Mouse (Mus musculus) gastrocnemius, adult 2 months (tissue): ENCODE results near the gene Adam8. TPM values are rescaled to one million over a fixed set of nuclear protein-coding genes. Genes with fewer than 3 reads are reported as not detected.

Experiments
- DNase-seq: peaks from one replicate; pipeline ENCODE4 v3.0.0; 2022
- H3K27ac ChIP-seq: fragments of 200-600 bp; 2 replicates; pipeline ENCODE4 v1.8.1; 2022; ENCODE audit warnings: mild to moderate bottlenecking
- H3K4me3 ChIP-seq: fragments of 200-600 bp; 2 replicates; pipeline ENCODE4 v1.8.1; 2022; ENCODE audit warnings: mild to moderate bottlenecking, moderate library complexity
- CTCF ChIP-seq: fragments of 200-600 bp; IDR thresholded peaks from 2 replicates; pipeline ENCODE4 v1.8.1; 2022; ENCODE audit warnings: antibody characterized with exemption, mild to moderate bottlenecking, moderate library complexity
- intact Hi-C: fragments of 180-260 bp; cut with DNase I; formaldehyde crosslinking; loops from one replicate; pipeline ENCODE4 v1.15.1; 2025
- long read RNA-seq, 2 experiments: library from polyadenylated mRNA; stranded (forward); transcript quantifications; one replicate each; pipeline ENCODE4 v2.0.0; 2021
- total RNA-seq, 2 experiments: library from RNA; stranded (reverse); gene quantifications; 2 replicates each; pipeline ENCODE4 v1.2.3; 2021

Adam8 gene
- under 1 TPM; 0.39 to 0.43 TPM for total RNA-seq
- long read RNA-seq, experiment 1, partial matches to known transcripts: 1 of 1 reads
- long read RNA-seq, experiment 1, other reads (novel, unspliced or antisense): 0 of 1 reads
- long read RNA-seq, experiment 2: 0 reads

DNA sequence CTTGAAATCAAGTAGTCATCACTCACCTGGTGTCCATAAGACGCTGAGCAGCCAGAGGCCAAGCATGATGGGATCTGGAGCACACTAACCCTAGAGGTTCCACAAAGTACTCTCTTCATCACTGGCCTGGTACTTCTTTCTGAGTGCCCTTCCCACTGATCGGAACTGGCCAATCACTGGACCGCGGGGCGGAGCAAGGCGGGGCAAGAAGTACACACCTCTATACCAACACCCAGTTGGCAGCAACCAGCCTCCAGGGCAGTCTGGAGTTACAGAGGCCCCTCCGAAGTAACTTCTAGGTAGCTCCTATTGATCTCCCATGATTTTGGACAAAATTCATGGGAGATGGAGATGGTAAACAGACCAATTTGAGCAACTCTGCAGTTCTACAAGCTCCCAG lies at the start of gene Adam8:
Adam8 (minus strand) TSS at position 157 of the 400 bp plus-strand sequence.
- peak; percentile 47 for DNase-seq
- Histone ChIP-seq H3K27ac (no peak within 1 kb of the TSS), H3K4me3 (no peak within 1 kb of the TSS)
- intact Hi-C loops: no loop called here
- no peak for TF ChIP-seq CTCF

DNA sequence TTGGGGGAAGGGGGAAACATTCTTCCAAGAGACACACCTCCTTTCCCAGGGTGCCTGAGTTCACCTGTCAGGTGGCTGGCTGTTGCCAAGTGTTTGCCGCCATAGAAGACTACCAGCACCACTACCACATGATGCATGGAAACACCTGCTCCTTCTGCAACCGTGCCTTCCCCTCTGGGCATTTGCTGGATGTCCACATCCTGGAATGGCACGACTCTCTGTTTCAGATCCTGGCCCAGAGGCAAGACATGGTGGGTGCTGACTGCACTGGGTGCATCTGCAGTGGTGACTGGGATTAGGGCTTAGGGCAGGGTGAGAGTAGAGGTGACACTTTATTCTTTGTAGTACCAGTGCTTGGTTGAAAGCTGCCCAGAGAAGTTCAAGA lies 44.8 kb upstream of the Adam8 start:
- Histone ChIP-seq H3K4me3 (peak overlapping the region; percentile 84), H3K27ac (no peak overlapping the region)
- intact Hi-C loops: loop anchor here (5.0 kb wide), 1 partner anchor 80 kb away; the partner anchor contains the start of genes Echs1 and Paox
- TF ChIP-seq CTCF: no peak
- DNase-seq: no peak

DNA sequence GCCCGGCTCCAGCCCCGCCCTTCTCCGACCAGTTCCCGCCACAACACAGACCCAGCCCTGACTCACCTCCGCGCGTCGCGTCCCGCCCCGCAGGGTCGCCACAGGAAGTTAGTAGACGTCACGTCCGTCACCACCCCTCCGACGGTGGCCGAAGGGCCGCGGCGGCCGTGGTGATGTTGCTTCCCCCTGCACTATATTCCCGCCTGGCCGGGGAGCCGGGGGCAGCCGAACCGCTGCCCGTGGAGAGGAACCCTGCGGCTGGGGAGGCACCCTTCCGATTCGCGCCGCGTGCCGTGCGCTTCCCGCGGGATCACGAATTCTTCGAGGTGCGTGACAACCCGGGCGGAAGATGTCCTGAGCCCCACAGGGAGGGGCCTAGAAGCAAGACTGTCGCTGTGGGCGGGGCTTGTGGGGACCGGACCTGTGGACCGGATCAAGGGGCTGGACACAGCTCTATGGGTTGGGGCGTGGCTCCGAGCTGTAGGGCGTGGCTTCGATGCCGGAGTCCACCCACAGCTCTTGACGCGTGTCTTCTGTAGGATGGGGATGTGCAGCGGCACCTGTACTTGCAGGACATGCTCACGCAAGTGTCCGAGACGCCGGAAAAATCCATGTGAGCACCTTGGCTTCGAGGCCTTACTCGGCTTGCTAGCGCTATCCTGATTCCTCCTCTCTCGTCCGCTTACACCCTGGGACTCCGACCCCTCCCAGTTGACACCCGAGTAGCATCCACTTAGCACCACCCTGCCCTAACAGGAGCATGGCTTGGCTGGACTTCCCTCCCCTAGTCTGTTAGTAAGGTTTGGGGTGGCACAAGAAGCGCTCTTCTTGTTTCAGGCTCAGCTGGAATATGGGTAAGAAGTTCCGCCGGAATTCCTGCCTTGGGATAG lies 44.2 kb upstream of the Adam8 start, which contains the start of the genes Zfp511 and Tubgcp2:
Zfp511 (plus strand) TSS at position 111 of the 890 bp plus-strand sequence.
Tubgcp2 (minus strand) TSS at position 389 of the 890 bp plus-strand sequence.
- TF ChIP-seq CTCF: no peak
- peak; percentile 98 for DNase-seq
- H3K27ac ChIP-seq: peak within 1 kb of the TSS; percentile 97
- intact Hi-C loops: loop anchor here (5.0 kb wide), 1 partner anchor 81 kb away; the partner anchor contains the start of genes Echs1 and Paox
- H3K4me3 ChIP-seq: peak within 1 kb of the TSS; percentile 84

DNA sequence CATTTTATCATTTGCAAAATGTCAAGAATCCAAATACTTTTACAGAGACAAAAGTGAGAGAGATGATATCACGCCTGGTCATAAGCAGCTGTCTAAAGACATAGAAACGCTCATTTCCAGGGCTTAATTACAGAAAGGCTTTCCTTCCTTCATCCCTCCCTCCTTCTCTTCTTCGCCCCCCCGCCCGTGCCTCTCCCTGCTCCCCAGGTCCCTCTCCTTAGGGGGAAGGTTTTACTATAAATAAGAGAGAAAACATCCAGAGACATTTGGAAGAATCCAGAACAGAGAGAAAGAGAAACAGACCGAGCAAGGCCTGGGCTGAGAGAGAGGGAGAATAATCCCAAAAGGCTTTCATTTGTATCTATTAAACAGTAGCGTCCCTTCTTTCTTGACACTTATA lies 43.1 kb upstream of the Adam8 start:
- intact Hi-C loops: loop anchor here (5.0 kb wide), 1 partner anchor 82 kb away; the partner anchor contains the start of genes Echs1 and Paox
- TF ChIP-seq CTCF: no peak
- DNase-seq: no peak
- H3K27ac ChIP-seq: peak overlapping the region; percentile 97
- peak overlapping the region; percentile 84 for H3K4me3 ChIP-seq

DNA sequence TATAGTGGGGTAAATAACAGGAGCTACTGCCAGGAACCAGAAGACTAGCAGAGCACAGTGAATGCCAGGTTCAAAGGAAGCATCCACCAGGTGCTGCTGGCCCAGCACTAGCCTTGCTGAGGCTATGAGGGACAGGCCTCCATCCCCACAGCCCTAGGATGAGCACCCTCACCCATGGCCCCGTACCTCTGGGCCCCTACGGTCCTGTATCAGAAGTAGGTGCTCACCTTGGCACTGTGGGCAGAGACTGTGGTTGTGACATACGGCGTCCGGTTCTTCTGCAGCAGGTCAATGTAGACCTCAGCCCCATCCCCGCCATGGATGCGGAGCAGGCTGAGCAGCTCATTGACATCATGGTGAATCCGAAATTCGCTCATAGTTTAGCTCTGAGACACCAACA lies 41.0 kb upstream of the Adam8 start:
- DNase-seq: no peak
- no peak for TF ChIP-seq CTCF
- intact Hi-C loops: no loop called here
- H3K4me3 ChIP-seq: no peak overlapping the region
- no peak overlapping the region for H3K27ac ChIP-seq

DNA sequence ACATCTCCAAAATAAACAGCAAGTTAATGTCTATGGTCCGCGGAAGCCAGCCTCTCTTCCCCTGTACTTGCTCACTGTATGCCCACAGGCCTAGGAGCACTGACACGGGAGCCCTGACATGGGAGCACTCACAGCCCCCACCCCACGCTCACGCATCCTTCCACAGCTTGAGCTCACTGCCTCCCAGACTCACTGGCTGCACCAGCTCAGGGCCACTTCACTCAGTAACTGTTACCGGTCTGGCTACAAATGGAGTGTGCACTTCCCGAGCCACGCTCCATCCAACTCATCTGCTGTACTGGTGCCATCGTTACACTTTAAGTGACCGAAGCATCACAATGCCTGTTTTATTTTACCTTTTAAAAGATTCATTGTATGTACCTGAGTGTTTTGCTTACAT lies 40.0 kb upstream of the Adam8 start:
- no peak for TF ChIP-seq CTCF
- no peak for DNase-seq
- no peak overlapping the region for H3K4me3 ChIP-seq
- H3K27ac ChIP-seq: no peak overlapping the region
- intact Hi-C loops: no loop called here

DNA sequence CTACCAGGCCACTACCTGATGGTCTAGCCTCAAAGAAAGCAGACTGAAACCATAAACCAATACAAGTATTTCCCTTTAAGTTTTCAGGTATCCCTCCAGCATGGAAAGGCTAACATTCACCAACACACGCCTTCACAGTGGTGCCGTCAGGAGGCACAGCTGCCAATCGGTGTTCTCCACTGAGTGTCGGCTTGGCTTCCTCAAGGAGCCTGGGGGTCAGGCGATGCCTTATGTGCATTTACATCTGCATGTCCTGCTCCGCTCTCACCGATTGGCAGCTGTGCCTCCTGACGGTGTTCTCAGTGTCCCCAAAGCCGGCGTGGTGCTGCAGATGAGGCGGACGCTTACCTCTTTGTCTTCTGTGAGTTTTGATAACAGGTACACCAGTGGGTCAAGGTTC lies 39.4 kb upstream of the Adam8 start:
- H3K27ac ChIP-seq: no peak overlapping the region
- H3K4me3 ChIP-seq: no peak overlapping the region
- intact Hi-C loops: no loop called here
- TF ChIP-seq CTCF: no peak
- no peak for DNase-seq

DNA sequence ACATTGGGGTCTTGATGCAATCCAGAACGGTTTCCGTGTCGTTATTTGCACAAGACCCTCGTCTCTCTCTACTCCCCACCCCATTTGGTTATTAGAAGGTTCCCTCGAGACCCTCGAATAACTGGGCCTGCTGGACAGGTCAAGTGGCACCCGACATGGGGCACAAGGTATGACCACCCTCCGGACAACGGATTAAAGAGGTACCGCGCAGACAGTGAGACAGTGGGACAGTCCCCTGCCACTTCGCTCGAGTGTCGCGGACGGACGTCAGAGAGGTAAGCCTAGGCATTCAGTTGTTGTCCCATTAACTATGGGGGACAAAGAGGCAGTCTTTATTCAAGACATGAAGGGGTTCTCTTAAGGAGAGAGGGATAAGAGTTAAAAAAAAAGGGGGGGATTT lies 19.0 kb upstream of the Adam8 start:
- DNase-seq: no peak
- intact Hi-C loops: no loop called here
- Histone ChIP-seq H3K4me3 (no peak overlapping the region), H3K27ac (no peak overlapping the region)
- no peak for TF ChIP-seq CTCF

DNA sequence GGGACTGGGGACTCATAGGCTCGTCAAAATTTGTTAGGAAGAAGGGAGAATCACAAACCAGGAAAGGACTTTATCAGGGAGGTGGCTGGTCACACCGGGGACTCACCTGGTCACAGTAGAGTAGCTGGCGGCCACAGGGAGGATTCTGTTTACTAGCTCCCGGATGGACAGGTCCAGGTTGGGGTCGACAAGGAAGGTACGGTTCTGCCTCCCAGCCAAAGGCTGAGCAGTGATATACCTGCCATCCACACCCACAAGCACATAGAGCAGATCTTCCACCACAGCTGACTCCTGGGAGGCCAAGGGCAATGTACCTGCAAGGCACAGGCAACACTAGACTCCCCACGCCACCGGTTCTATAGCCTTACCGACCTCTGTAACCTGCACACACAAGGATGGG lies 15.4 kb upstream of the Adam8 start:
- Histone ChIP-seq H3K4me3 (no peak overlapping the region), H3K27ac (no peak overlapping the region)
- no peak for TF ChIP-seq CTCF
- DNase-seq: no peak
- intact Hi-C loops: no loop called here

DNA sequence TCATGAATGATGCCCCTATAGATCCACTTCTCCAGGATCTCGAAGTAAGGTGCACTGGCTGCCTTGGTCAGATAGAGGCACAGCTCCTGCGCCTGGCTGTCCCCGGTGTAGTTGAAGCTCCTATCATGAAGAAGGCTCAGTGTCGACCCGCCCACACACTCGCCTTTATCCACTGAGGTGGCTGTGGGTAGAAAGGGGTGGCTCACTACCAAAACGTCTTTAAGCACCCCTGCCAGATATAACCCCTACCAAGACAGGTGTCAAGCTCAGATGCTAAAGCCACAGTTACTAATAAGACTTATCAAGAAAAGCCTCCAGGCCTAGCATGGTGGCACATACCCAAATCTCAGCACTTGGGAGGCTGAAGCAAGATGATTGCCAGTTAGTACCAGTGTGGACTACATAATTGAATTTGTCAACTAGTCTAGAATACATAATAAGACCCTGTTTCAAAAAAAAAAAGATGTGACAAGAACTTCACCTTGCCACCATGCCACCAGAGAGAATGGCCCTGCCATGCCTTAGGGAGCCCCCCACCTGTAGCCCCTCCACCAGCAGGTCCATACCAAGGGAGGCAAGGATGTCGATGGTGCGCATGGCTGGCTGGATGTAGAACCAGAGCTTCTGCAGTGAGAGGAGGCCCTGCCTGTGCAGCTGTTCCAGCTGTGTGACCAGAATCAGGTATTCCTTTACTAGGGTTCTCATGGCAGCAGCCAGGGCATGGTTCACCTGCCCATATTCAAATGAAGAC lies 14.7 kb upstream of the Adam8 start:
- H3K27ac ChIP-seq: no peak overlapping the region
- no peak for DNase-seq
- no peak overlapping the region for H3K4me3 ChIP-seq
- intact Hi-C loops: no loop called here
- TF ChIP-seq CTCF: no peak

DNA sequence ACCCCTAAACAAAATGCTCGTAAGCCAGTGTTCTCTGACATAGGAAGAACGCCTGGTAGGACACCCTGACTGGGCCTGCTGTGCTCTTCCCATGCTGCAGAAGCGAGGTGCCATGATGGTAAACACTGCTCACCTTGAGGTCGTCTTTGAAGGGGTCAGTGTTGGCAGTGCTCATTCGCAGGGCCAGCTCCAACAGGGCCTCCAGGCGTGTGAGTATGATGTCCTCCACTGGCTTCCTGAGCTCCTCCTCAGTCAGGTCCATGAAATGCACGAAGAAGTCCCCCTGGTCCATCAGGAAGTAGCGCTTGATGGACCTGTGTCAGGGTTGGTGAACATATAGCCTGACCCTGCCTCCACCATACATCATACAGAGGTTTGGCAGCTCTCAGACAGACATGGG lies 12.3 kb upstream of the Adam8 start:
- no peak for TF ChIP-seq CTCF
- no peak overlapping the region for H3K27ac ChIP-seq
- intact Hi-C loops: no loop called here
- DNase-seq: no peak
- no peak overlapping the region for H3K4me3 ChIP-seq

DNA sequence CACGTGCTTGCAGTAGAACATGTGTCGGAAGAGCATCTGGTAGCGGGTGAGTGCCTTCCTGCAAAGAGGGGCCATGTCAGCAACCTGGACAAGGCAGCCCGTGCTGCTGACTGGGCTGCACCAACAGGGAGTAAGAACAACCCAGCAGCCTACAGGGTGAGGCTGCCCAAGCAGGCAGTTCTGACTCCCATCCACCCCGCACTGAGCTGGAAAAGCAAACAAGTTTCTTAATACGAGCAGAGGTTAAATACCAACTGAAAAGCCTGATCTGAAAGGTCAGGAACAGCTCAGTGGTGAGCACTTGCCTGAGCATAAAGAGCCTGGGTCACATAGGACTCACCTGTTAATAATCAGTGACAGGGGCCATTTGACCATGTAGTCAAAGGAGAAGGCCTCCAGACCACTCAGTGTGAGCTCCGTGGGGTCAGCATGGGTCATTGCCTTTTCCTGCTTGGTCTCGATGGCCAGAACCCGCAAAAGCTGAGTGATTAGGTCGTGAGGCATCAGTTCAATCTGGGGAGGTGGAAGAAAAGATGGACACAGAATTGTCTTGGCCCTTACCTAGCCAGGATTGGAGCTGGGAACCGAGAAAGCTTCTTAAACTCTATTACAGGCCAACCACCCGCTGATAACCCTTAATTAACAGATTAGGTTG lies 8.9 kb upstream of the Adam8 start:
- DNase-seq: no peak
- intact Hi-C loops: no loop called here
- Histone ChIP-seq H3K4me3 (no peak overlapping the region), H3K27ac (no peak overlapping the region)
- TF ChIP-seq CTCF: no peak
